8 mouse cellular contexts compared by ENCODE assay signal in the genomic region with DNA sequence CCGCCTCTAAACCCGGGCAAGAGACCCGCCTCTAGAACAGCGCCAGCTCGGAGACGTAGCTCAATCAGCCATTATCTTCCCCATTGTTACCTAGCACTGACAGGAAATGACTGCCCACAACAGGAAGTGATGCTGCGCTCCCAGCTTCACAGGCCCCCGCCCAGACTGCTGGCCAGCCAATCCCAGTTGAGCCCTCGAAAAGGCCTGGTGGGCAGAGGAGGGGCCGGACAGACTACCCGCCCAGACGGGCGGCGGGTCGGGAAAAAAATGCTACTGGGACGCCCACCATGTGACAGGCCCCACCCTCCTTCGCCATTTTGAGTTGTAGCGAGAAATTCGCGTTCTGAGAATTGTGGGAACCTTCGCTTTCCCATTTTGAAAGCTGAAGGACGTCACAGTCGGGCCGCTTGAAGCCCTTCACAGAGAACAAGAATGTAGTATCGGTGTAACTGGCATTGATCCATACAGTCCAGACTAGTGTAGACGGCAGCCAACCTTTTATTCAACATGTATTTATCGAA. TPM values are rescaled to one million over a fixed set of nuclear protein-coding genes. Genes with fewer than 3 reads are reported as not detected.
DNase-seq lines count a peak whose midpoint lies in the region; ATAC-seq and TF ChIP-seq lines count a peak whose summit lies in the region.

A gene (minus strand): TSS at position 116 of the 521 bp plus-strand sequence.

- peak within 1 kb of the TSS; percentile 80 for H3K9ac ChIP-seq in lung, postnatal 0 days (replicated peaks; ENCODE audit: low read depth)

- peak; percentile 90 for DNase-seq in MN1 (ENCODE audit: low spot score)
- DNase-seq in cerebellum, adult 9-10 months, result peak; percentile 91
- DNase-seq in hindbrain, embryonic 10.5 days (ENCODE audit: low spot score), result peak; percentile 91
- peak; percentile 96 for DNase-seq in layer of hippocampus, adult 9-11 months
- DNase-seq in lung, postnatal 0 days (ENCODE audit: low spot score), result peak; percentile 96
- DNase-seq in ovary, postnatal 14 days (ENCODE audit: low spot score), result peak; percentile 58
- peak; percentile 91 for DNase-seq in thymus, postnatal 14 days

- H3K27ac ChIP-seq in hindbrain, embryonic 10.5 days, result peak within 1 kb of the TSS; percentile 94
- peak within 1 kb of the TSS; percentile 97 for H3K27ac ChIP-seq in lung, postnatal 0 days (ENCODE audit: low read length)

- peak within 1 kb of the TSS; percentile 74 for H3K4me3 ChIP-seq in hindbrain, embryonic 10.5 days
- peak within 1 kb of the TSS; percentile 75 for H3K4me3 ChIP-seq in lung, postnatal 0 days (ENCODE audit: low read depth, low read length)

- H3K4me1 ChIP-seq in hindbrain, embryonic 10.5 days (replicated peaks), result 0 out of 2 replicates have a peak, but pooled peaks cover 2% of the 10 kb centered on the region
- H3K4me1 ChIP-seq in lung, postnatal 0 days (ENCODE audit: insufficient read depth, low read depth, low read length), result no peaks in the 10 kb centered on the region

- peaks cover 63% of the 10 kb centered on the region for H3K27me3 ChIP-seq in hindbrain, embryonic 10.5 days (ENCODE audit: insufficient read depth, poor library complexity, severe bottlenecking)
- H3K27me3 ChIP-seq in lung, postnatal 0 days (replicated peaks; ENCODE audit: insufficient read depth, low read length), result no peaks in the 10 kb centered on the region

- peaks cover 26% of the 10 kb centered on the region for H3K36me3 ChIP-seq in hindbrain, embryonic 10.5 days
- no peaks in the 10 kb centered on the region for H3K36me3 ChIP-seq in lung, postnatal 0 days (ENCODE audit: insufficient read depth, low read length)

- TF ChIP-seq EP300 in lung, postnatal 0 days (IDR thresholded peaks at IDR 0.05), result peak; percentile 52; the same call in 1 of the 2 replicates

- peak within 1 kb of the TSS; percentile 51 for H3K4me2 ChIP-seq in lung, postnatal 0 days (replicated peaks; ENCODE audit: low read depth, low read length)

- no peaks in the 10 kb centered on the region for H3K9me3 ChIP-seq in hindbrain, embryonic 10.5 days
- no peaks in the 10 kb centered on the region for H3K9me3 ChIP-seq in lung, postnatal 0 days (ENCODE audit: low read length)

- peak; percentile 100 for ATAC-seq in frontal cortex, adult (ENCODE audit: low TSS enrichment)
- peak; percentile 99 for ATAC-seq in lung, postnatal 0 days

- 24% methylated on average over 27 of the region's 27 CpGs for WGBS in hindbrain, embryonic 10.5 days
- 18% methylated on average over 26 of the region's 27 CpGs for WGBS in lung, postnatal 0 days

- TF ChIP-seq CTCF in lung, postnatal 0 days (IDR thresholded peaks at IDR 0.05), result no peak

RNA-seq across cellular contexts. Expression of the gene that starts here (rescaled TPM):
- 27.5 and 37.0 TPM in 2 replicates for polyA plus RNA-seq in hindbrain, embryonic 10.5 days (2016; fragmentation: Nextera tagmentation; extraction: Ambion mirVana)
- polyA plus RNA-seq in lung, postnatal 0 days (2015; fragmentation: Nextera tagmentation; extraction: Ambion mirVana), result 15.5 and 17.7 TPM in 2 replicates

Comparison
In these comparisons a context has a peak if more than half of its experiments do, and no peak if none do; other contexts are left out.
1. Peak in every context shown above with its lines: DNase-seq, ATAC-seq, H3K4me3 ChIP-seq and H3K27ac ChIP-seq.